Mouse (Mus musculus): ENCODE measurements around the gene Ring1.

Gene Ring1

GRCm38 (mm10) chr17:34024317-34024821 is at the start of gene Ring1:
Ring1 (minus strand) TSS chr17:34024680.
- DNase-seq (ENCODE audit: low spot score in 2 of 2): peak; percentile 81

GRCm38 (mm10) chr17:34072091-34072490 is 47.6 kb upstream of the Ring1 start:
- peak; percentile 53 to 54 for DNase-seq (ENCODE audit: low spot score in 2 of 2)

GRCm38 (mm10) chr17:34068864-34069263 is 44.4 kb upstream of the Ring1 start:
- no peak for DNase-seq (ENCODE audit: low spot score in 2 of 2)

- DNase-seq (ENCODE audit: low spot score in 2 of 2): no peak
Observed at GRCm38 (mm10) chr17:34057224-34057623, 32.7 kb upstream of the Ring1 start.

GRCm38 (mm10) chr17:34047404-34048050 is 23.0 kb upstream of the Ring1 start:
- no peak for DNase-seq (ENCODE audit: low spot score in 2 of 2)

GRCm38 (mm10) chr17:34045941-34046340 is 21.5 kb upstream of the Ring1 start:
- no peak for DNase-seq (ENCODE audit: low spot score in 2 of 2)

GRCm38 (mm10) chr17:34039562-34040450 is 15.3 kb upstream of the Ring1 start:
- DNase-seq (ENCODE audit: low spot score in 2 of 2): no peak

GRCm38 (mm10) chr17:34038878-34039561 is 14.5 kb upstream of the Ring1 start, which contains the start of gene Col11a2:
Col11a2 (plus strand) TSS chr17:34039437.
- DNase-seq (ENCODE audit: low spot score in 2 of 2): no peak

- DNase-seq (ENCODE audit: low spot score in 2 of 2): no peak
Observed at GRCm38 (mm10) chr17:34038440-34038839, 14.0 kb upstream of the Ring1 start.

- no peak for DNase-seq (ENCODE audit: low spot score in 2 of 2)
Observed at GRCm38 (mm10) chr17:34037241-34037640, 12.8 kb upstream of the Ring1 start.

- no peak for DNase-seq (ENCODE audit: low spot score in 2 of 2)
Observed at GRCm38 (mm10) chr17:34036647-34037046, 12.2 kb upstream of the Ring1 start.

GRCm38 (mm10) chr17:34035517-34035916 is 11.0 kb upstream of the Ring1 start:
- DNase-seq (ENCODE audit: low spot score in 2 of 2): no peak

GRCm38 (mm10) chr17:34034064-34034463 is 9.6 kb upstream of the Ring1 start:
- DNase-seq (ENCODE audit: low spot score in 2 of 2): peak; percentile 70 to 76

- DNase-seq (ENCODE audit: low spot score in 2 of 2): no peak
Observed at GRCm38 (mm10) chr17:34033441-34033840, 9.0 kb upstream of the Ring1 start.

GRCm38 (mm10) chr17:34032806-34033205 is 8.3 kb upstream of the Ring1 start:
- peak; percentile 52 to 69 for DNase-seq (ENCODE audit: low spot score in 2 of 2)

- DNase-seq (ENCODE audit: low spot score in 2 of 2): peak; percentile 71 to 81
Observed at GRCm38 (mm10) chr17:34032174-34032632, 7.7 kb upstream of the Ring1 start.

GRCm38 (mm10) chr17:34031465-34032173 is 7.1 kb upstream of the Ring1 start, which contains the start of the genes Slc39a7 and Rxrb:
Slc39a7 (minus strand) TSS chr17:34031682.
Rxrb (plus strand) TSS chr17:34031812.
- DNase-seq (ENCODE audit: low spot score in 2 of 2): peak; percentile 98 to 99

GRCm38 (mm10) chr17:34030861-34031326 is 6.4 kb upstream of the Ring1 start:
- peak in 1 of 2 experiments; percentile 45 for DNase-seq (ENCODE audit: low spot score in 2 of 2)

GRCm38 (mm10) chr17:34029890-34030595 is 5.6 kb upstream of the Ring1 start:
- no peak for DNase-seq (ENCODE audit: low spot score in 2 of 2)

- no peak for DNase-seq (ENCODE audit: low spot score in 2 of 2)
Observed at GRCm38 (mm10) chr17:34029150-34029889, 4.8 kb upstream of the Ring1 start.
